Mouse (Mus musculus): Measurements from ENCODE around the gene Enc1.

GRCm38 (mm10) chr13:97208500-97209010 lies 32.4 kb upstream of the Enc1 start:
- TF ChIP-seq EP300 (IDR thresholded peaks at IDR 0.05; ENCODE audit: insufficient read depth, low read depth, low read length): no peak
- no peak for TF ChIP-seq CTCF (IDR thresholded peaks at IDR 0.05)

Measured in heart, adult 2 months (tissue).